Mouse (Mus musculus) midbrain, embryonic 14.5 days (tissue): Measurements from ENCODE around the gene Hydin. TPM values are rescaled to one million over a fixed set of nuclear protein-coding genes. Genes with fewer than 3 reads are reported as not detected.
A peak's percentile ranks its signal among the peaks of the same experiment; 100 is the strongest.
"Not testable (repeated sequence)": the region's sequence is repeated elsewhere in the genome, so short reads cannot be mapped to it uniquely, and the experiment has no call there.

Experiments used
- ATAC-seq: fragments of 200-750 bp; cut with Nextera tagmentation; 2 replicates; pipeline ENCODE4 v1.8.0; 2017; ENCODE audit warnings: moderate number of reproducible peaks, moderate library complexity; ENCODE audit not compliant: low FRiP score, low TSS enrichment
- DNase-seq: peaks from one replicate; pipeline ENCODE4 v3.0.0-alpha.2; 2015
- H3K27ac ChIP-seq: fragments of 300-500 bp; sonication (generic); replicated peaks from 2 replicates; pipeline ENCODE4 v1.5.1; 2014; ENCODE audit warnings: mild to moderate bottlenecking, low read depth, low read length, moderate library complexity
- H3K27me3 ChIP-seq: fragments of 300-500 bp; sonication (generic); 2 replicates; pipeline ENCODE4 v1.6.1; 2014; ENCODE audit warnings: low read length, control low read depth, mixed read lengths; ENCODE audit not compliant: control insufficient read depth, insufficient read depth
- H3K36me3 ChIP-seq: fragments of 300-500 bp; sonication (generic); 2 replicates; pipeline ENCODE4 v1.6.1; 2014; ENCODE audit warnings: low read length, control low read depth; ENCODE audit not compliant: control insufficient read depth, insufficient read depth
- H3K4me1 ChIP-seq: fragments of 300-500 bp; sonication (generic); 2 replicates; pipeline ENCODE4 v1.6.1; 2014; ENCODE audit warnings: mild to moderate bottlenecking, antibody characterized with exemption, low read length, control low read depth; ENCODE audit not compliant: control insufficient read depth, insufficient read depth
- H3K4me2 ChIP-seq: fragments of 300-500 bp; sonication (generic); 2 replicates; pipeline ENCODE4 v1.6.1; 2014; ENCODE audit warnings: mild to moderate bottlenecking, low read length, moderate library complexity
- H3K4me3 ChIP-seq: fragments of 300-500 bp; sonication (generic); replicated peaks from 2 replicates; pipeline ENCODE4 v1.5.1; 2014; ENCODE audit warnings: low read depth, low read length
- H3K9ac ChIP-seq: fragments of 300-500 bp; sonication (generic); replicated peaks from 2 replicates; pipeline ENCODE4 v1.6.1; 2014; ENCODE audit warnings: mild to moderate bottlenecking, low read length, moderate library complexity
- H3K9me3 ChIP-seq: fragments of 300-500 bp; sonication (generic); 2 replicates; pipeline ENCODE4 v1.6.1; 2016; ENCODE audit warnings: low read length, control low read depth, mixed read lengths; ENCODE audit not compliant: control insufficient read depth
- WGBS: fragments of 180-500 bp; shearing (Covaris S2); extraction: QIAGEN DNeasy Blood & Tissue Kit; methylation state at CpG from one replicate; pipeline ENCODE4 v1.1.7; 2014; 5-methylcytosine and 5-hydroxymethylcytosine counted together
- polyA plus RNA-seq: library from polyadenylated mRNA; unstranded; fragments of >200 nt; fragmentation: Nextera tagmentation; extraction: Ambion mirVana; gene quantifications from 2 replicates; pipeline ENCODE4 v1.2.1, GENCODE M21; 2014

Gene Hydin
- polyA plus RNA-seq, 1 experiment from 2014 or later = 0.14 TPM

GRCm38 (mm10) chr8:110315826-110316225 is 49.0 kb downstream of the Hydin start:
- DNase-seq = peak; percentile 54
- Histone ChIP-seq H3K27ac (0 out of 2 replicates have a peak overlapping the region, but pooled peaks have one; percentile 33), H3K4me3 (0 out of 2 replicates have a peak overlapping the region, but pooled peaks have one; percentile 4), H3K4me2 (peak overlapping the region; percentile 41), H3K36me3 (no peaks in the 10 kb centered on the region), H3K27me3 (no peaks in the 10 kb centered on the region), H3K9me3 (no peaks in the 10 kb centered on the region), H3K9ac (0 out of 2 replicates have a peak overlapping the region, but pooled peaks have one; percentile 3), H3K4me1 (peaks cover 18% of the 10 kb centered on the region; the same call in 1 of the 2 replicates)
- ATAC-seq = no peak
- 18% methylated on average over 7 of the region's 7 CpGs for WGBS

- ATAC-seq (no peak), DNase-seq (no peak)
- no peak overlapping the region for H3K9ac ChIP-seq
- peaks cover 18% of the 10 kb centered on the region; the same call in 1 of the 2 replicates for H3K4me1 ChIP-seq
- no peak overlapping the region for H3K27ac ChIP-seq
- H3K4me2 ChIP-seq = no peak overlapping the region
- H3K36me3 ChIP-seq = no peaks in the 10 kb centered on the region
- 65% methylated on average over 4 of the region's 4 CpGs for WGBS
- H3K9me3 ChIP-seq = no peaks in the 10 kb centered on the region
- H3K27me3 ChIP-seq = no peaks in the 10 kb centered on the region
- no peak overlapping the region for H3K4me3 ChIP-seq
Observed at GRCm38 (mm10) chr8:110319586-110319985, 52.8 kb downstream of the Hydin start.

- 83% methylated on average over 2 of the region's 2 CpGs for WGBS
- Histone ChIP-seq H3K4me3 (no peak overlapping the region), H3K9me3 (no peaks in the 10 kb centered on the region), H3K27ac (no peak overlapping the region), H3K27me3 (no peaks in the 10 kb centered on the region), H3K4me2 (no peak overlapping the region), H3K36me3 (no peaks in the 10 kb centered on the region), H3K4me1 (0 out of 2 replicates have a peak, but pooled peaks cover 12% of the 10 kb centered on the region), H3K9ac (no peak overlapping the region)
- ATAC-seq (no peak), DNase-seq (no peak)
Observed at GRCm38 (mm10) chr8:110321446-110321845, 54.7 kb downstream of the Hydin start.

DNA sequence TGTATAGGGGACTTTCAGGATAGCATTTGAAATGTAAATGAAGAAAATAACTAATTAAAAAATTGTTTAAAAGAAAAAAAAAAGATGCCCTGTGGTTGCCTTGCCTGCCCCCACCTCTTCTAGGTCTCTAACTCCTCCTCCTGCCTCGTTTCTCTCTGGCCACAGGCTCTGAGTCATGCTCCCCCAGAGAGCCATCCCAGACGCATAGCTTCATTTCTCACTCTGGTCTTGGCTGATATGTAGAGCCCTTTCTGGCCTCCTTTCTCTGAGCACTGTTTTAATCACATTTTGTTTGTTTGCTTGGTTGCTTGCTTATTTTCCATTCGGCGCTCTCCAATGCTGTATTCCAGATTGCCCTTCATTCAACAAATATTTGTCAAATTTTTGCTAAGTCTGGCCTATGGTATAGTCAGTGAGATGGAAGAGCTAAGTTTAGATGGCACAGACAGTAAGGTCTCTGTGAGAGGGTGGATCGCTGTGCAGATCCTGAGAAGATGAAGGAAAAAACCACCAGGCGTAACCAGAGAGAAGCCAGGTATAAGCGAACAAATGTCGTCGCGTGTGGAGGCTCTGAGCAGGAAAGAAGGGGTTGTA is 57.3 kb downstream of the Hydin start:
- H3K36me3 ChIP-seq = no peaks in the 10 kb centered on the region
- H3K9ac ChIP-seq = no peak overlapping the region
- no peaks in the 10 kb centered on the region for H3K4me1 ChIP-seq
- no peak overlapping the region for H3K4me3 ChIP-seq
- ATAC-seq (no peak), DNase-seq (no peak)
- H3K27ac ChIP-seq = no peak overlapping the region
- no peaks in the 10 kb centered on the region for H3K9me3 ChIP-seq
- H3K4me2 ChIP-seq = no peak overlapping the region
- H3K27me3 ChIP-seq = no peaks in the 10 kb centered on the region
- WGBS = 87% methylated on average over 10 of the region's 10 CpGs

GRCm38 (mm10) chr8:110327120-110327519 is 60.3 kb downstream of the Hydin start:
- H3K36me3 ChIP-seq, H3K27ac ChIP-seq, DNase-seq, H3K4me3 ChIP-seq, H3K9ac ChIP-seq, H3K4me2 ChIP-seq, ATAC-seq, H3K4me1 ChIP-seq, H3K9me3 ChIP-seq, H3K27me3 ChIP-seq: not testable (repeated sequence)

GRCm38 (mm10) chr8:110333376-110333775 is 66.6 kb downstream of the Hydin start:
- no peaks in the 10 kb centered on the region for H3K36me3 ChIP-seq
- no peak overlapping the region for H3K9ac ChIP-seq
- H3K27me3 ChIP-seq = no peaks in the 10 kb centered on the region
- no peak for DNase-seq
- no peaks in the 10 kb centered on the region for H3K9me3 ChIP-seq
- no peaks in the 10 kb centered on the region for H3K4me1 ChIP-seq
- no peak overlapping the region for H3K4me2 ChIP-seq
- 74% methylated on average over 7 of the region's 7 CpGs for WGBS
- no peak overlapping the region for H3K27ac ChIP-seq
- ATAC-seq = no peak
- H3K4me3 ChIP-seq = no peak overlapping the region

- no peak overlapping the region for H3K4me2 ChIP-seq
- H3K9ac ChIP-seq = no peak overlapping the region
- H3K9me3 ChIP-seq = no peaks in the 10 kb centered on the region
- H3K27ac ChIP-seq = no peak overlapping the region
- H3K27me3 ChIP-seq = no peaks in the 10 kb centered on the region
- no peaks in the 10 kb centered on the region for H3K4me1 ChIP-seq
- H3K36me3 ChIP-seq = no peaks in the 10 kb centered on the region
- no peak for ATAC-seq
- 73% methylated on average over 2 of the region's 2 CpGs for WGBS
- no peak for DNase-seq
- H3K4me3 ChIP-seq = no peak overlapping the region
Observed at GRCm38 (mm10) chr8:110339447-110339846, 72.7 kb downstream of the Hydin start.

DNA sequence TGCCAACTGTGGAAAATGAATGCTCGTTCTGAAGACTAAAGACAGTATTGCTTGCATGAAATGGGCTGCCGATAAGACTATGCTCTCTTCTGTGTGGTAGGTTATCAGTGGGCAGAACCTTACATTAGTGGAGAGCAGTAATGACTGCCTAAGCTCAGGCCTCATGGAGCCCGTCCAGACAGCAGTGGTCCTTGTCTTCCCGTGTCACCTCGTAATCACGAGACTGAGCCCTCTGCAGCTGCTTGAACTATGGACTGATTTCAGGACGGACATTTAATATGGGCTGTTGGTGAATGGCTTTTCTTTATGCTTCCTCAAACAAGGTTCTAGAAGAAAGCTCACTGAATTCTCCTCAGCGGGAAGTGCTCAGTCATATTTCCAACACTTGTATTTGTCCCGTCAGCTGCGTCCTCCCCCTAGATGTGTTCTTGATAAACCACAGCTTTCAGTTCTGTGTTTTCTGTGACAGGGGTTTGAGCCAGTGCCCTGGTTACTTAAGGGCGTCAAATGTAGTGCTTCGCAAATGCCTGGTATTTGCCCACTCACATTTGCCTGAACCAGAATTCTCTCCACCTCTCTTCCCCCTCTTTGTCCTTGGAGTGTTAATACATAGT is 73.4 kb downstream of the Hydin start:
- ATAC-seq (no peak), DNase-seq (no peak)
- Histone ChIP-seq H3K4me3 (no peak overlapping the region), H3K36me3 (no peaks in the 10 kb centered on the region), H3K27me3 (no peaks in the 10 kb centered on the region), H3K4me2 (no peak overlapping the region), H3K27ac (no peak overlapping the region), H3K4me1 (no peaks in the 10 kb centered on the region), H3K9me3 (no peaks in the 10 kb centered on the region), H3K9ac (no peak overlapping the region)
- WGBS = 90% methylated on average over 12 of the region's 12 CpGs
